Mouse (Mus musculus) midbrain, embryonic 16.5 days (tissue): Measurements from ENCODE around the gene Clps. TPM values are rescaled to one million over a fixed set of nuclear protein-coding genes. Genes with fewer than 3 reads are reported as not detected.
"Not testable (repeated sequence)": the region's sequence is repeated elsewhere in the genome, so short reads cannot be mapped to it uniquely, and the experiment has no call there.

Source experiments
- ATAC-seq: fragments of 200-750 bp; cut with Nextera tagmentation; 2 replicates; pipeline ENCODE4 v1.8.0; 2017; ENCODE audit warnings: moderate TSS enrichment
- H3K27ac ChIP-seq: fragments of 300-500 bp; sonication (generic); 2 replicates; pipeline ENCODE4 v1.5.1; 2014; ENCODE audit warnings: mild to moderate bottlenecking, low read length, mixed read lengths
- H3K27me3 ChIP-seq: fragments of 300-500 bp; sonication (generic); 2 replicates; pipeline ENCODE4 v1.6.1; 2014; ENCODE audit warnings: low read depth, low read length, mixed read lengths; ENCODE audit not compliant: control insufficient read depth, insufficient read depth
- H3K36me3 ChIP-seq: fragments of 300-500 bp; sonication (generic); 2 replicates; pipeline ENCODE4 v1.6.1; 2014; ENCODE audit warnings: mild to moderate bottlenecking, low read length, moderate library complexity, mixed read lengths; ENCODE audit not compliant: control insufficient read depth, insufficient read depth
- H3K4me1 ChIP-seq: fragments of 300-500 bp; sonication (generic); 2 replicates; pipeline ENCODE4 v1.6.1; 2014; ENCODE audit warnings: mild to moderate bottlenecking, low read length, mixed read lengths; ENCODE audit not compliant: control insufficient read depth, insufficient read depth
- H3K4me2 ChIP-seq: fragments of 300-500 bp; sonication (generic); 2 replicates; pipeline ENCODE4 v1.6.1; 2014; ENCODE audit warnings: mild to moderate bottlenecking, low read length, mixed read lengths
- H3K4me3 ChIP-seq: fragments of 300-500 bp; sonication (generic); 2 replicates; pipeline ENCODE4 v1.5.1; 2014; ENCODE audit warnings: low read depth, mild to moderate bottlenecking, low read length, moderate library complexity, mixed read lengths
- H3K9ac ChIP-seq: fragments of 300-500 bp; sonication (generic); 2 replicates; pipeline ENCODE4 v1.6.1; 2014; ENCODE audit warnings: low read depth, low read length, mixed read lengths
- H3K9me3 ChIP-seq: fragments of 300-500 bp; sonication (generic); replicated peaks from 2 replicates; pipeline ENCODE4 v1.6.1; 2014; ENCODE audit warnings: mild to moderate bottlenecking, low read length, mixed read lengths; ENCODE audit not compliant: control insufficient read depth, poor library complexity, severe bottlenecking
- WGBS: fragments of 180-500 bp; shearing (Covaris S2); extraction: QIAGEN DNeasy Blood & Tissue Kit; methylation state at CpG from one replicate; pipeline ENCODE4 v1.1.7; 2014; 5-methylcytosine and 5-hydroxymethylcytosine counted together
- polyA plus RNA-seq: library from polyadenylated mRNA; unstranded; fragments of >200 nt; fragmentation: Nextera tagmentation; extraction: Ambion mirVana; gene quantifications from 2 replicates; pipeline ENCODE4 v1.2.1, GENCODE M21; 2015

Clps gene
- polyA plus RNA-seq, 1 experiment from 2014 or later = not detected

DNA sequence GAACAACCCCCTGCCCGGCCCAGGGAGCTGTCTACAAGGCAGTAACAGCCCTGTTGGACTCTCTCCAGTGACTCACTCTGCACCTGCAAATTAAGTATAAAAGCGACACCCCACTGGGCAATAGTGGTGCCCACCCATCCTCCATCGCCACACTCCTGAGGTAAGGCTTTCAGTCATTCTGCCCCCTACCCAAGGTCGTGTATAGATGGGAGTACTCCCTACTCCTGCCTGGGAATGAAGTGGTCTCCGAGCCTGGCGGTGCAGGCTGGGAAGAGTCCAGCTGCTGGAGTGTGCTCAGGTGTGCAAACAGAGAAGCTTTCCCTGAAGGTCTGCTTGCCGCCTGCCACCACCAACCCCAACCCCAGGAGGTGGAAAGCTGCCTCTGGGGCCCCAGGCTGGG, 1.0 kb upstream of the Clps start:
- H3K4me1 ChIP-seq = no peaks in the 10 kb centered on the region; the same call in 1 of the 2 replicates
- no peak overlapping the region for H3K27ac ChIP-seq
- WGBS = 72% methylated on average over 7 of the region's 7 CpGs
- ATAC-seq = no peak
- H3K9me3 ChIP-seq = no peaks in the 10 kb centered on the region
- no peak overlapping the region for H3K9ac ChIP-seq
- H3K27me3 ChIP-seq = no peaks in the 10 kb centered on the region
- H3K36me3 ChIP-seq = no peaks in the 10 kb centered on the region
- H3K4me2 ChIP-seq = no peak overlapping the region
- H3K4me3 ChIP-seq = no peak overlapping the region

DNA sequence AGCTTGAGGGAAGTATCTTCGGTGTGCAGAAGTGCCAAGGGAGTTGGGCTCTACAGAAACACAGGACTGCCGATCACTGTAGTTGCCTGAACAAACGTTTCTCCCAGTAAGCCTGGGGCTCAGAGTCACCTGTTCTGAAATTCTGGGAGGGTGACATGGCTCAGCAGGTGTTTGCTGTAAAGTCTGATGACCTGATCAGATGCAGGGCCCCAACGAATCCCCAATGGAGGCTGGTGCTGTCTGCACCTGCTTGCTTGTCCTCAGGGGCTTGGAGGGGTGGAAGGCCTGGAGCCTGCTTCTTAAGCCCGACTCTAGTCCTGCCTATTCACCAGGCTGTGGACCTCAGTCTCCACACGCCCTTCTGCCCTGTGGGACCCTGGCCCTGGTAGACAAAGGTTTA, 2.8 kb downstream of the Clps start:
- no peak for ATAC-seq
- WGBS = 78% methylated on average over 6 of the region's 6 CpGs

GRCm38 (mm10) chr17:28556635-28557396, 3.8 kb downstream of the Clps start:
- no peak overlapping the region for H3K4me2 ChIP-seq
- no peaks in the 10 kb centered on the region; the same call in 1 of the 2 replicates for H3K4me1 ChIP-seq
- 55% methylated on average over 6 of the region's 6 CpGs for WGBS
- ATAC-seq = no peak
- no peaks in the 10 kb centered on the region for H3K27me3 ChIP-seq
- no peaks in the 10 kb centered on the region for H3K9me3 ChIP-seq
- H3K27ac ChIP-seq = no peak overlapping the region
- H3K4me3 ChIP-seq = no peak overlapping the region
- H3K36me3 ChIP-seq = no peaks in the 10 kb centered on the region
- no peak overlapping the region for H3K9ac ChIP-seq

More for the DNA sequence above, 2.8 kb downstream of the Clps start:
- Histone ChIP-seq H3K27me3 (no peaks in the 10 kb centered on the region), H3K36me3 (no peaks in the 10 kb centered on the region), H3K27ac (no peak overlapping the region), H3K4me1 (no peaks in the 10 kb centered on the region; the same call in 1 of the 2 replicates), H3K4me2 (no peak overlapping the region), H3K9me3 (no peaks in the 10 kb centered on the region), H3K9ac (no peak overlapping the region), H3K4me3 (no peak overlapping the region)

- H3K27me3 ChIP-seq, ATAC-seq, H3K9ac ChIP-seq, H3K36me3 ChIP-seq, H3K27ac ChIP-seq, H3K4me1 ChIP-seq, H3K4me2 ChIP-seq, H3K9me3 ChIP-seq, H3K4me3 ChIP-seq: not testable (repeated sequence)
- WGBS = 93% methylated on average over 4 of the region's 4 CpGs
These were observed 6.5 kb downstream of the Clps start for GRCm38 (mm10) chr17:28554021-28554420.

DNA sequence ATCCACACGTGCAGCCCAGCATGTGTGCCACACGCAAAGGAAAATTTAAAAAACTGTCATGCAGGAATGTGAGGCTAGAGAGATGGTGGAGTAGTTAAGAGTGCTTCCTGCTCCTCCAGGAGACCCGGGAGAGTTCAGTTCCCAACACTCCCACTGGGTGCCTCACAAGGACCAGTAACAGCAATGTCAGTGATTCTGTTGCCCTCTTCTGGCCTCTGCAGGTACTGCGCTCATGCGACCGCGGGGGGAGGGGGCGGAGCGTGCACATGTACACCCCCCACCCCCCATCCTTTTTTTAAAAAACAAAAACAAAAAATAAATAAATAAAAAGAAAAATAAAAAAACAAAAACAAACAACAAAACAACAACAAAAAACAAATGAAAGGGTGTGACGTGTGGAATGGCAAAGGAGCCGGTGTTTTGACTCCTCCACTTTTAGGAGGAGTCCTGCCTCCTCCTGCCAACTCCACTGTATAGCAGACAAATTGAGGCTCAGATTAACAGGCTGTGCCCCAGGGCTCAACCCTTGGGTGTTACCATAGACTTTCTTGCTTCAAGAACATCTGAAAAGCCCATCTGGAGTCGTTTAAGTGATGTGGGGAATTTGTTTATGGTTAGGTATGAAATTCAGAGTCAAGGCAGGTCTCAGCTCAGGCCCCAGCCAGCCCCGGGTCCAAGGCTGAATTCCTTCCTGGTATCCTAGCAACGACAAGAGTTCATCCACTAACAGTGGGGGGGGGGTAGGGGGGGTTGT, 7.3 kb downstream of the Clps start:
- no peak for ATAC-seq
- no peaks in the 10 kb centered on the region for H3K36me3 ChIP-seq
- no peak overlapping the region for H3K4me2 ChIP-seq
- H3K4me1 ChIP-seq = no peaks in the 10 kb centered on the region; the same call in 1 of the 2 replicates
- H3K27me3 ChIP-seq = no peaks in the 10 kb centered on the region
- no peaks in the 10 kb centered on the region for H3K9me3 ChIP-seq
- 4% methylated on average over 14 of the region's 14 CpGs for WGBS
- H3K27ac ChIP-seq = no peak overlapping the region
- H3K4me3 ChIP-seq = no peak overlapping the region
- H3K9ac ChIP-seq = no peak overlapping the region

GRCm38 (mm10) chr17:28549111-28549510, 11.5 kb downstream of the Clps start, which contains the start of gene Clpsl2:
TSS of gene Clpsl2 (plus strand) at chr17:28549411.
- Histone ChIP-seq H3K4me3 (no peak within 1 kb of the TSS), H3K36me3 (no peaks in the 10 kb centered on the region), H3K9ac (no peak within 1 kb of the TSS), H3K4me2 (no peak within 1 kb of the TSS), H3K9me3 (no peaks in the 10 kb centered on the region), H3K4me1 (no peaks in the 10 kb centered on the region), H3K27me3 (no peaks in the 10 kb centered on the region), H3K27ac (no peak within 1 kb of the TSS)
- ATAC-seq = no peak
- WGBS = 76% methylated on average over 14 of the region's 14 CpGs

- H3K4me1 ChIP-seq = no peaks in the 10 kb centered on the region
- no peak overlapping the region for H3K9ac ChIP-seq
- no peak for ATAC-seq
- WGBS = 76% methylated on average over 11 of the region's 11 CpGs
- no peaks in the 10 kb centered on the region for H3K9me3 ChIP-seq
- no peaks in the 10 kb centered on the region for H3K27me3 ChIP-seq
- no peaks in the 10 kb centered on the region for H3K36me3 ChIP-seq
- H3K4me3 ChIP-seq = no peak overlapping the region
- H3K27ac ChIP-seq = no peak overlapping the region
- no peak overlapping the region for H3K4me2 ChIP-seq
These were observed 12.0 kb downstream of the Clps start for GRCm38 (mm10) chr17:28548550-28548949.

DNA sequence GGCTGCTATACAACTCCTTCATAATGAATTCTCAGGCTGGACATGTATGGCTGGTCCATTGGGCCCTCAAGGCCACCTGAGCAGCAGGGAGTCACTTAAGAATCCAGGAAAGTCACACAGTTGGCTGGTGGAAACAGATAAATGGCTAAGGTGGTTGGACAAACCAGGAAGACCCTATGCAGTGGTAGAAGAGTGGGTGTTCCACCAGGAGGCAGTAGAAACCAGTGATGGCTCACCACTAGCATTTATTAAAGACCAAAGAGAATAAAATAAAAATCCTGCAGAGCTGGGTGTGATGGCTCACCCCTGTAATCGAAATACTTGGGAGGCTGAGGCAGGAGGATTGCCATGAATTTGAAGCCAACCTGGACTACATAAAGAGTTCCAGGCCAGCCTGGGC, 13.6 kb downstream of the Clps start:
- no peaks in the 10 kb centered on the region for H3K27me3 ChIP-seq

GRCm38 (mm10) chr17:28537881-28538280, 22.7 kb downstream of the Clps start:
- WGBS = 57% methylated on average over 12 of the region's 12 CpGs
- Histone ChIP-seq H3K4me3 (no peak overlapping the region), H3K4me1 (no peaks in the 10 kb centered on the region), H3K27ac (no peak overlapping the region), H3K36me3 (no peaks in the 10 kb centered on the region), H3K4me2 (no peak overlapping the region), H3K9ac (no peak overlapping the region), H3K27me3 (no peaks in the 10 kb centered on the region), H3K9me3 (peaks cover 6% of the 10 kb centered on the region; the same call in 1 of the 2 replicates)
- ATAC-seq = no peak

More for the DNA sequence above, 13.6 kb downstream of the Clps start:
- Histone ChIP-seq H3K9ac (no peak overlapping the region), H3K27ac (no peak overlapping the region), H3K4me3 (no peak overlapping the region), H3K4me2 (no peak overlapping the region), H3K36me3 (no peaks in the 10 kb centered on the region), H3K4me1 (no peaks in the 10 kb centered on the region), H3K9me3 (no peaks in the 10 kb centered on the region)
- no peak for ATAC-seq
- 77% methylated on average over 1 of the region's 1 CpGs for WGBS
